Mouse (Mus musculus) brain, embryonic 14.5 days (tissue): Measurements from ENCODE around the gene Jsrp1.

Source experiments
- CTCF ChIP-seq: fragments of 200-500 bp; IDR thresholded peaks from 2 replicates; pipeline ENCODE4 v1.5.1; 2012; ENCODE audit warnings: inconsistent platforms, mild to moderate bottlenecking, moderate library complexity, borderline replicate concordance; ENCODE audit not compliant: insufficient read depth, insufficient read length; ENCODE audit errors: extremely low read depth
- POLR2A ChIP-seq: fragments of 200-500 bp; IDR thresholded peaks from 2 replicates; pipeline ENCODE4 v1.6.1; 2012; ENCODE audit warnings: mild to moderate bottlenecking, inconsistent platforms, borderline replicate concordance; ENCODE audit not compliant: poor library complexity, insufficient read depth, insufficient read length, severe bottlenecking; ENCODE audit errors: extremely low read depth

GRCm38 (mm10) chr10:80784302-80784701, 29.0 kb downstream of the Jsrp1 start:
- TF ChIP-seq CTCF: no peak
- no peak for TF ChIP-seq POLR2A
